Mouse (Mus musculus) myocyte (in vitro differentiated cells): ENCODE measurements around the gene Pdzd2.

Experiments
- E2F4 ChIP-seq: IDR thresholded peaks from one replicate; pipeline ENCODE4 v1.6.1; 2011; ENCODE audit warnings: mild to moderate bottlenecking, control low read depth, moderate library complexity; ENCODE audit not compliant: insufficient read depth
- MAX ChIP-seq: IDR thresholded peaks from one replicate; pipeline ENCODE4 v1.6.1; 2011; ENCODE audit warnings: low read depth, mild to moderate bottlenecking, control low read depth
- MYOD1 ChIP-seq, 3 experiments: IDR thresholded peaks; one replicate each; pipeline ENCODE4 v1.6.1; 2011; ENCODE audit warnings: control low read depth in 2 of 3, low read depth in 2 of 3, mild to moderate bottlenecking in 2 of 3, moderate library complexity in 1 of 3; ENCODE audit not compliant: insufficient read length in 2 of 3, control insufficient read depth in 1 of 3
- POLR2A ChIP-seq: IDR thresholded peaks from one replicate; pipeline ENCODE4 v1.6.1; 2011; ENCODE audit warnings: low read depth, mild to moderate bottlenecking, control low read depth, moderate library complexity; ENCODE audit not compliant: insufficient read length
- POLR2AphosphoS2 ChIP-seq: IDR thresholded peaks from one replicate; pipeline ENCODE4 v1.6.1; 2011; ENCODE audit warnings: low read depth, control low read depth; ENCODE audit not compliant: insufficient read length
- REST ChIP-seq: IDR thresholded peaks from one replicate; pipeline ENCODE4 v1.6.1; 2011; ENCODE audit warnings: mild to moderate bottlenecking, control low read depth, moderate library complexity; ENCODE audit not compliant: insufficient read depth, insufficient read length
- TCF12 ChIP-seq: IDR thresholded peaks from one replicate; pipeline ENCODE4 v1.6.1; 2011; ENCODE audit warnings: mild to moderate bottlenecking, control low read depth; ENCODE audit not compliant: poor library complexity, insufficient read depth, severe bottlenecking
- TCF3 ChIP-seq: IDR thresholded peaks from one replicate; pipeline ENCODE4 v1.6.1; 2011; ENCODE audit warnings: low read depth, control low read depth; ENCODE audit not compliant: insufficient read length
- USF1 ChIP-seq: IDR thresholded peaks from one replicate; pipeline ENCODE4 v1.6.1; 2011; ENCODE audit warnings: low read depth, mild to moderate bottlenecking, control low read depth, moderate library complexity

GRCm38 (mm10) chr15:12548696-12549095, 191.0 kb downstream of the Pdzd2 start:
- TF ChIP-seq MAX = no peak
- TF ChIP-seq MYOD1 (IDR thresholded peaks at IDR 0.05; ENCODE audit: control insufficient read depth in 1 of 3, insufficient read length in 2 of 3, low read depth in 2 of 3) = no peak
- TF ChIP-seq TCF12 = no peak
- no peak for TF ChIP-seq REST
- no peak for TF ChIP-seq POLR2A
- no peak for TF ChIP-seq E2F4
- no peak for TF ChIP-seq TCF3
- no peak for TF ChIP-seq POLR2AphosphoS2
- TF ChIP-seq USF1 = no peak
